Mouse (Mus musculus): ENCODE data around the gene Psmb6.

- TF ChIP-seq CTCF (IDR thresholded peaks at IDR 0.05; ENCODE audit: insufficient read depth, low read length), result no peak
- TF ChIP-seq POLR2A (IDR thresholded peaks at IDR 0.05; ENCODE audit: borderline replicate concordance, extremely low read depth, low read depth, low read length), result no peak
These were observed 47.3 kb downstream of the Psmb6 start for GRCm38 (mm10) chr11:70572348-70572902.
